Mouse (Mus musculus) CD4-positive naive resting alpha-beta T cell, adult 76 days (primary cell): Measurements from ENCODE around the gene Mesp1. TPM values are rescaled to one million over a fixed set of nuclear protein-coding genes. Genes with fewer than 3 reads are reported as not detected.

Experiments
- total RNA-seq: library from RNA; stranded (reverse); gene quantifications from one replicate; pipeline ENCODE4 v1.2.4, GENCODE M21; 2023

The Mesp1 gene
- not detected for total RNA-seq

DNA sequence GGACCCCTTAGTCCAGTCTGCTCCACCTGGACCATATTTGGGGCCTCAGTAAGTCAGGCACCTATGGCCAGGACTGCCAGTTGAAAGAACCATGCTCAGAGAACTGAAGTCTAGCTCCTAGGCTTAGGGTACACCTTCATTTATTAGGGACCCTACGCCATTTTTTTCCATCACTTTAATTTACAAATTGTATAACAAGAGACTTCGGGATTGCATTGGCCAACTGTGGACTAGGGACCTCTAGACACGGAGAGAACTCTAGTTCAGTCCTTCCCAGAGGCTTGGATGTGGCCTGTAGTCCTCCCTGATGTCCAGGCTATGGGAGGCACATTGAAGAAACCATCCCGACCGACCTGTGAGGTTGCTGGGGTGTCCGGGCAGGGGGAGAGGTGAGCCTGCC is at the start of gene Mesp1:
Gene Mesp1 (minus strand): TSS at position 101 of the 400 bp plus-strand sequence.

DNA sequence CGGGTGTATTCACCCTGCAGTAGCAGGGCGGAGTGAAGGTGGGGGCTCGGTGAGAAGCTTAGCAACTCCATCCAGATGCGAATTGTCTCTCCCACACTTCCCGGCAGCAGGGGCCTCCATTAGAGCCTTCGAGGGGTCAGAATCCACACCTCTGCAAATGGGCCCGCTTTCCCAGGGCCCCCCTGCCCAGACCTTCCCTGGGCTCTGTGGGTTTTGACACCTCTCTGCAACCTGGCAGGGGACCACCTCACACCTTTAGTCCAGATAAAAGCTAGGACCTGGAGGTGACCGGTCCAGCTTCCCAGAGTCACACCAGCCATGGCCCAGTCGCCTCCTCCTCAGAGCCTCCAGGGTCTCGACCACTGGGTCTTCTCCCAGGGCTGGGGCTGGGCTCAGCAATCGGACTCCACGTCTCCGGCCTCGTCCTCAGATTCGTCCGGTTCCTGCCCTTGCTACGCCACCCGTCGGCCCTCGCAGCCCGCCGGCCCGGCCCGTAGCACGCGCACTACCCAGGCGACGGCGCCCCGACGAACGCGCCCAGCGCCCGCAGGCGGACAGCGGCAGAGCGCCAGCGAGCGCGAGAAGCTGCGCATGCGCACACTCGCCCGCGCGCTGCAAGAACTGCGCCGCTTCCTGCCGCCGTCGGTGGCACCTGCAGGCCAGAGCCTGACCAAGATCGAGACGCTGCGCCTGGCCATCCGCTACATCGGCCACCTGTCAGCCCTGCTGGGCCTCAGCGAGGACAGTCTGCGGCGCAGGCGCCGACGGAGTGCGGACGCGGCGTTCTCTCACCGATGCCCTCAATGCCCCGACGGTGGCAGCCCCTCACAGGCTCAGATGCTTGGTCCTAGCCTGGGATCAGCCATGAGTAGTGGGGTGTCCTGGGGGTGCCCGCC is 17.3 kb upstream of the Mesp1 start, which contains the start of gene Mesp2:
Gene Mesp2 (plus strand): TSS at position 117 of the 896 bp plus-strand sequence.

DNA sequence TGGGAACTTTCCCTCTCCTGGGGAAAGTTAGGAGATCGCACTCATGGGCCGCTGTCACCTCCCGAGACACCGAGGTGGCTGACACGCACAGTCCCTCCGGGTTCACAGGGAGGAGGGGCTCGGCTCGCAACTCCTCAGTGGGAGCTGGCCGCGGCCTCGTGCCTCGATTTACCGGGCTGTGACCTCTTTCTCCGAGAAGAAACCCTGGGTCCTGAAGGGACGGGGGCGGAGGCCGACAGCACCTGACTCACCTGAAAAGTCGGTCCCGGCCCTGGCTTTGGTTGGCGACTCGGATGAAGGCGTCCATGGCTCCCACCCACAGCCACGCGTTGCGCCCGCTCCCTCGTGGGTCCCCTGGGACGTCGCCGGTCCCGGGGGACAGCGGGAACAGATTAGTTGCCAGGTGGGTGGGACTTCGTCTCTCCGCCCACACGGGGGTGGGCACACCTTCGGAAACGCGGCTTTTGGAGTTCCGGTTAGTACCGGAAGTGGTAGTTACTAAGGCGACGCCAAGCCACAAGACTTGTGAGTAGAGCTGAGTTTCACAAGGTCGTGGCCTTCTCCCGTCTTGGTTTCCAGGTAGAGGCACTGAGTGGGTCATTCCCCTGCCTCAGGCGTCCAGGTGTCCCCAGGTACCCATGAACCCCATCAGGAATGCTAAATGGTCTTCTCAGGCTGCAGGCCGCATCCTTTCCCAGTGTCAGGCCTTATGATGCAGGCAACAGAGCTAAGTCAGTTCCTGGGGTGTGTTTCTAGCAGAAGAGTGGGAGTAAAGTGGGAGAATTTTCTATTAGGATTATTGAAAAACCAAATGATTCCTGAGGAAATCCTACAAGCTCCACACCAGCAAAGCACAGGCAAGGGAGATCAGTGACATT is 50.7 kb downstream of the Mesp1 start, which contains the start of the genes Pex11a and Wdr93:
Gene Pex11a (minus strand): TSS at position 473 of the 878 bp plus-strand sequence.
Gene Wdr93 (plus strand): TSS at position 505 of the 878 bp plus-strand sequence.

Other genes starting within 250 kb of the Mesp1 start
- gene Rhcg, start 176.1 kb downstream of the Mesp1 start, total RNA-seq: not detected
- 0.97 TPM for gene Ticrr, start 133.6 kb downstream of the Mesp1 start, total RNA-seq
- 1.9 TPM for gene Kif7, start 78.1 kb downstream of the Mesp1 start, total RNA-seq
- gene Plin1, start 60.9 kb downstream of the Mesp1 start, total RNA-seq: not detected
- gene Pex11a, start 50.7 kb downstream of the Mesp1 start, total RNA-seq: 0.32 TPM
- gene Wdr93, start 50.6 kb downstream of the Mesp1 start, total RNA-seq: not detected
- 0.29 TPM for gene Mesp2, start 16.9 kb upstream of the Mesp1 start, total RNA-seq
- 1.9 TPM for gene Anpep, start 67.3 kb upstream of the Mesp1 start, total RNA-seq
- 11.5 TPM for gene Ap3s2, start 126.9 kb upstream of the Mesp1 start, total RNA-seq
- gene Arpin, start 141.6 kb upstream of the Mesp1 start, total RNA-seq: 0.41 TPM
- 36.6 TPM for gene Zfp710, start 231.0 kb upstream of the Mesp1 start, total RNA-seq